Mouse (Mus musculus) erythroblast, embryonic 14.5 days (primary cell): ENCODE results near the gene Xrcc3.

ENCODE experiments used
- GATA1 ChIP-seq: IDR thresholded peaks from 2 replicates; pipeline ENCODE4 v1.6.1; 2012; ENCODE audit warnings: low read length, inconsistent platforms, mixed read lengths
- TAL1 ChIP-seq: IDR thresholded peaks from 3 replicates; pipeline ENCODE4 v1.6.1; 2012; ENCODE audit warnings: low read length, inconsistent platforms, mixed read lengths

GRCm38 (mm10) chr12:111774156-111774555 lies 39.5 kb downstream of the Xrcc3 start:
- TF ChIP-seq GATA1 (no peak), TAL1 (no peak)
